Mouse (Mus musculus): ENCODE measurements around the gene Cpxm1. TPM values are rescaled to one million over a fixed set of nuclear protein-coding genes. Genes with fewer than 3 reads are reported as not detected.

The Cpxm1 gene
- polyA plus RNA-seq, 1 experiment from 2014 or later, result 46.7 TPM

- H3K9ac ChIP-seq (replicated peaks; ENCODE audit: low read depth, low read length), result 0 out of 2 replicates have a peak overlapping the region, but pooled peaks have one; percentile 6
- ATAC-seq (ENCODE audit: insufficient number of reproducible peaks, insufficient read depth, low FRiP score, low read depth), result peak; percentile 8; the same call in 1 of the 2 replicates
- WGBS, result 10% methylated on average over 28 of the region's 30 CpGs
- no peaks in the 10 kb centered on the region for H3K4me1 ChIP-seq (ENCODE audit: control insufficient read depth, insufficient read depth, low read length)
- peaks cover 17% of the 10 kb centered on the region for H3K27me3 ChIP-seq (ENCODE audit: control insufficient read depth, insufficient read depth, low read length)
- H3K4me3 ChIP-seq (ENCODE audit: low read depth, low read length), result peak overlapping the region; percentile 26
- H3K9me3 ChIP-seq (ENCODE audit: control insufficient read depth, low read depth, low read length), result no peaks in the 10 kb centered on the region
- peak overlapping the region; percentile 39 for H3K4me2 ChIP-seq (replicated peaks; ENCODE audit: low read depth, low read length)
- no peaks in the 10 kb centered on the region for H3K36me3 ChIP-seq (ENCODE audit: control insufficient read depth, insufficient read depth, low read length)
- H3K27ac ChIP-seq (ENCODE audit: low read length), result no peak overlapping the region
These were observed 31.9 kb downstream of the Cpxm1 start for GRCm38 (mm10) chr2:130365211-130366094.

GRCm38 (mm10) chr2:130362511-130363026, 34.8 kb downstream of the Cpxm1 start:
- H3K36me3 ChIP-seq (ENCODE audit: control insufficient read depth, insufficient read depth, low read length), result no peaks in the 10 kb centered on the region
- H3K27me3 ChIP-seq (ENCODE audit: control insufficient read depth, insufficient read depth, low read length), result peaks cover 23% of the 10 kb centered on the region
- WGBS, result 5% methylated on average over 14 of the region's 14 CpGs
- H3K4me1 ChIP-seq (ENCODE audit: control insufficient read depth, insufficient read depth, low read length), result no peaks in the 10 kb centered on the region
- H3K4me3 ChIP-seq (ENCODE audit: low read depth, low read length), result no peak overlapping the region
- H3K27ac ChIP-seq (ENCODE audit: low read length), result no peak overlapping the region
- no peaks in the 10 kb centered on the region for H3K9me3 ChIP-seq (ENCODE audit: control insufficient read depth, low read depth, low read length)
- H3K9ac ChIP-seq (replicated peaks; ENCODE audit: low read depth, low read length), result no peak overlapping the region
- ATAC-seq (ENCODE audit: insufficient number of reproducible peaks, insufficient read depth, low FRiP score, low read depth), result no peak
- H3K4me2 ChIP-seq (replicated peaks; ENCODE audit: low read depth, low read length), result no peak overlapping the region

- no peak overlapping the region for H3K4me2 ChIP-seq (replicated peaks; ENCODE audit: low read depth, low read length)
- H3K9ac ChIP-seq (replicated peaks; ENCODE audit: low read depth, low read length), result no peak overlapping the region
- no peak overlapping the region for H3K27ac ChIP-seq (ENCODE audit: low read length)
- ATAC-seq (ENCODE audit: insufficient number of reproducible peaks, insufficient read depth, low FRiP score, low read depth), result no peak; the same call in 1 of the 2 replicates
- 14% methylated on average over 5 of the region's 5 CpGs for WGBS
- no peaks in the 10 kb centered on the region for H3K9me3 ChIP-seq (ENCODE audit: control insufficient read depth, low read depth, low read length)
- H3K4me1 ChIP-seq (ENCODE audit: control insufficient read depth, insufficient read depth, low read length), result no peaks in the 10 kb centered on the region
- peaks cover 23% of the 10 kb centered on the region for H3K27me3 ChIP-seq (ENCODE audit: control insufficient read depth, insufficient read depth, low read length)
- no peak overlapping the region for H3K4me3 ChIP-seq (ENCODE audit: low read depth, low read length)
- no peaks in the 10 kb centered on the region for H3K36me3 ChIP-seq (ENCODE audit: control insufficient read depth, insufficient read depth, low read length)
These were observed 38.5 kb downstream of the Cpxm1 start for GRCm38 (mm10) chr2:130358852-130359251.

GRCm38 (mm10) chr2:130357551-130357950, 39.8 kb downstream of the Cpxm1 start:
- Histone ChIP-seq H3K27me3 (ENCODE audit: control insufficient read depth, insufficient read depth, low read length) (peaks cover 23% of the 10 kb centered on the region), H3K9me3 (ENCODE audit: control insufficient read depth, low read depth, low read length) (no peaks in the 10 kb centered on the region), H3K27ac (ENCODE audit: low read length) (no peak overlapping the region), H3K4me3 (ENCODE audit: low read depth, low read length) (no peak overlapping the region), H3K36me3 (ENCODE audit: control insufficient read depth, insufficient read depth, low read length) (no peaks in the 10 kb centered on the region), H3K9ac (replicated peaks; ENCODE audit: low read depth, low read length) (no peak overlapping the region), H3K4me2 (replicated peaks; ENCODE audit: low read depth, low read length) (no peak overlapping the region), H3K4me1 (ENCODE audit: control insufficient read depth, insufficient read depth, low read length) (no peaks in the 10 kb centered on the region)
- WGBS, result 94% methylated on average over 5 of the region's 5 CpGs
- no peak for ATAC-seq (ENCODE audit: insufficient number of reproducible peaks, insufficient read depth, low FRiP score, low read depth)

- Histone ChIP-seq H3K36me3 (ENCODE audit: control insufficient read depth, insufficient read depth, low read length) (no peaks in the 10 kb centered on the region), H3K9me3 (ENCODE audit: control insufficient read depth, low read depth, low read length) (no peaks in the 10 kb centered on the region), H3K4me3 (ENCODE audit: low read depth, low read length) (no peak overlapping the region), H3K4me1 (ENCODE audit: control insufficient read depth, insufficient read depth, low read length) (no peaks in the 10 kb centered on the region), H3K27me3 (ENCODE audit: control insufficient read depth, insufficient read depth, low read length) (no peaks in the 10 kb centered on the region), H3K4me2 (replicated peaks; ENCODE audit: low read depth, low read length) (no peak overlapping the region), H3K9ac (replicated peaks; ENCODE audit: low read depth, low read length) (no peak overlapping the region), H3K27ac (ENCODE audit: low read length) (no peak overlapping the region)
- WGBS, result 71% methylated on average over 3 of the region's 3 CpGs
- ATAC-seq (ENCODE audit: insufficient number of reproducible peaks, insufficient read depth, low FRiP score, low read depth), result no peak
These were observed 43.5 kb downstream of the Cpxm1 start for GRCm38 (mm10) chr2:130353889-130354288.

- Histone ChIP-seq H3K4me1 (ENCODE audit: control insufficient read depth, insufficient read depth, low read length) (no peaks in the 10 kb centered on the region), H3K27me3 (ENCODE audit: control insufficient read depth, insufficient read depth, low read length) (no peaks in the 10 kb centered on the region), H3K4me3 (ENCODE audit: low read depth, low read length) (no peak overlapping the region), H3K9ac (replicated peaks; ENCODE audit: low read depth, low read length) (no peak overlapping the region), H3K27ac (ENCODE audit: low read length) (no peak overlapping the region), H3K36me3 (ENCODE audit: control insufficient read depth, insufficient read depth, low read length) (no peaks in the 10 kb centered on the region), H3K9me3 (ENCODE audit: control insufficient read depth, low read depth, low read length) (no peaks in the 10 kb centered on the region), H3K4me2 (replicated peaks; ENCODE audit: low read depth, low read length) (no peak overlapping the region)
- WGBS, result 93% methylated on average over 8 of the region's 8 CpGs
- no peak for ATAC-seq (ENCODE audit: insufficient number of reproducible peaks, insufficient read depth, low FRiP score, low read depth)
These were observed 44.0 kb downstream of the Cpxm1 start for GRCm38 (mm10) chr2:130353411-130353810.

- no peak for ATAC-seq (ENCODE audit: insufficient number of reproducible peaks, insufficient read depth, low FRiP score, low read depth)
- Histone ChIP-seq H3K9ac (replicated peaks; ENCODE audit: low read depth, low read length) (no peak overlapping the region), H3K4me3 (ENCODE audit: low read depth, low read length) (no peak overlapping the region), H3K4me1 (ENCODE audit: control insufficient read depth, insufficient read depth, low read length) (no peaks in the 10 kb centered on the region), H3K36me3 (ENCODE audit: control insufficient read depth, insufficient read depth, low read length) (no peaks in the 10 kb centered on the region), H3K4me2 (replicated peaks; ENCODE audit: low read depth, low read length) (no peak overlapping the region), H3K27ac (ENCODE audit: low read length) (no peak overlapping the region), H3K27me3 (ENCODE audit: control insufficient read depth, insufficient read depth, low read length) (no peaks in the 10 kb centered on the region), H3K9me3 (ENCODE audit: control insufficient read depth, low read depth, low read length) (no peaks in the 10 kb centered on the region)
- WGBS, result 43% methylated on average over 5 of the region's 5 CpGs
These were observed 45.5 kb downstream of the Cpxm1 start for GRCm38 (mm10) chr2:130351758-130352339.

GRCm38 (mm10) chr2:130350376-130350775, 47.0 kb downstream of the Cpxm1 start:
- ATAC-seq (ENCODE audit: insufficient number of reproducible peaks, insufficient read depth, low FRiP score, low read depth), result no peak

More at GRCm38 (mm10) chr2:130350376-130350775, 47.0 kb downstream of the Cpxm1 start:
- Histone ChIP-seq H3K27ac (ENCODE audit: low read length) (no peak overlapping the region), H3K9me3 (ENCODE audit: control insufficient read depth, low read depth, low read length) (no peaks in the 10 kb centered on the region), H3K4me3 (ENCODE audit: low read depth, low read length) (no peak overlapping the region), H3K36me3 (ENCODE audit: control insufficient read depth, insufficient read depth, low read length) (no peaks in the 10 kb centered on the region), H3K27me3 (ENCODE audit: control insufficient read depth, insufficient read depth, low read length) (no peaks in the 10 kb centered on the region), H3K4me2 (replicated peaks; ENCODE audit: low read depth, low read length) (no peak overlapping the region), H3K9ac (replicated peaks; ENCODE audit: low read depth, low read length) (no peak overlapping the region), H3K4me1 (ENCODE audit: control insufficient read depth, insufficient read depth, low read length) (no peaks in the 10 kb centered on the region)
- WGBS, result 80% methylated on average over 3 of the region's 3 CpGs

Measured in stomach, embryonic 14.5 days (tissue).